Mouse (Mus musculus) heart, adult 2 months (tissue): ENCODE measurements around the gene Ckap4. TPM values are rescaled to one million over a fixed set of nuclear protein-coding genes. Genes with fewer than 3 reads are reported as not detected.

Source experiments
- DNase-seq, 2 experiments: peaks; one replicate each; pipeline ENCODE4 v3.0.0; 2021
- H3K27ac ChIP-seq: fragments of 200-600 bp; 2 replicates; pipeline ENCODE4 v1.8.1; 2022
- H3K27me3 ChIP-seq: fragments of 200-500 bp; 2 replicates; pipeline ENCODE4 v1.6.1; 2012; ENCODE audit warnings: mild to moderate bottlenecking, low read length, inconsistent platforms, mixed read lengths; ENCODE audit not compliant: control insufficient read depth, insufficient read depth
- H3K36me3 ChIP-seq: fragments of 200-500 bp; 2 replicates; pipeline ENCODE4 v1.6.1; 2012; ENCODE audit warnings: low read length, inconsistent platforms; ENCODE audit not compliant: control insufficient read depth, insufficient read depth
- H3K4me1 ChIP-seq: fragments of 200-500 bp; 2 replicates; pipeline ENCODE4 v1.6.1; 2011; ENCODE audit warnings: low read length; ENCODE audit not compliant: control insufficient read depth, insufficient read depth
- H3K4me3 ChIP-seq: fragments of 200-600 bp; 2 replicates; pipeline ENCODE4 v1.8.1; 2022
- H3K79me2 ChIP-seq: fragments of 200-500 bp; replicated peaks from 2 replicates; pipeline ENCODE4 v1.6.1; 2012; ENCODE audit warnings: mild to moderate bottlenecking, inconsistent platforms, low read length, moderate library complexity, mixed read lengths; ENCODE audit not compliant: control insufficient read depth, insufficient read depth
- H3K9ac ChIP-seq: fragments of 200-500 bp; 2 replicates; pipeline ENCODE4 v1.6.1; 2012; ENCODE audit warnings: low read depth, mild to moderate bottlenecking, control low read depth, inconsistent platforms, low read length, mixed read lengths
- CTCF ChIP-seq: fragments of 200-600 bp; IDR thresholded peaks from 2 replicates; pipeline ENCODE4 v1.8.1; 2022; ENCODE audit warnings: antibody characterized with exemption, mild to moderate bottlenecking, moderate library complexity
- EP300 ChIP-seq: fragments of 200-500 bp; IDR thresholded peaks from 2 replicates; pipeline ENCODE4 v1.6.1; 2011; ENCODE audit warnings: low read depth, low read length, control low read depth; ENCODE audit not compliant: insufficient read depth
- POLR2A ChIP-seq: fragments of 200-500 bp; IDR thresholded peaks from 2 replicates; pipeline ENCODE4 v1.6.1; 2011; ENCODE audit warnings: mild to moderate bottlenecking, low read depth, low read length, control low read depth; ENCODE audit not compliant: insufficient read depth
- WGBS: fragments of 180-500 bp; shearing (Covaris S2); methylation state at CpG from one replicate; pipeline ENCODE4 v1.1.7; 2018; 5-methylcytosine and 5-hydroxymethylcytosine counted together
- intact Hi-C: fragments of 180-260 bp; cut with DNase I; formaldehyde crosslinking; loops from one replicate; pipeline ENCODE4 v1.15.1; 2025
- polyA plus RNA-seq: library from polyadenylated mRNA; depleted of rRNA; stranded (reverse); fragments of >200 nt; gene quantifications from 2 replicates; pipeline ENCODE4 v1.2.3, GENCODE M21; 2012; rRNA removed
- total RNA-seq, 2 experiments: library from RNA; stranded (reverse); gene quantifications; 2 replicates each; pipeline ENCODE4 v1.2.3; 2021

The Ckap4 gene
- total and polyA plus RNA-seq, 3 experiments: 17.2 to 31.4 (median 29.9) TPM

DNA sequence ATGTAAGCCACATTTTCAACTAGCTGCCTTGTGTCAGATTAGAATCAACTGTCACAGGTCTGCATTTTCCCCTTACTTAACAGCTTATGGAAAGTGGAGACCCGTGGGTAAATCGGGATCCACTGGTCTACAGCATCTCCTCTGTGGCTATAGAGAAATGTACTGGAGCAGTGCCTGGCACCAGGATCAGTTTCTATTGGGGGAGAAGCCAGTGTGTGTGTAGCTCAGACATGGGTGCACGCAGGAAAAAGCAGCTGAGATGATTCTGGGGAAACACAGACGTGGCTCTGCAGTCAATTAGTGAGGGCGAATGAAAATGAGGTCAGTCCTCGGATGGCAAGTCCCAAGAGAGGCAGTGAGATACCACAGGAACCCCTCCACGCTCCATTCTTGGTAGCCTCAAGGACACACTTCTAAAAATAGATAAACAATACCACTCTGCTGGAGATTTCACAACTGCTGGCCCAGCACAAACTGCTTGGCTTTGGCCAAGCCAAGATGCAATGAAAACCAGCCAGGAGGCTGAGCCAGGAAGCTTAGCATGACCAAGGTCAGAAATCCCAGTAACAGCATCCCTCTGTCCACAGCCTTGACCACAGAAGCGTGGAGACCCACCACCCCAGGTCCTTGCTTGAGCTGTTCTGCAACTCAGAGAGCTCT is 53.1 kb downstream of the Ckap4 start:
- WGBS: 23% methylated on average over 8 of the region's 8 CpGs
- H3K27ac ChIP-seq: peak overlapping the region; percentile 66
- H3K79me2 ChIP-seq: no peaks in the 10 kb centered on the region
- no peaks in the 10 kb centered on the region for H3K27me3 ChIP-seq
- peak; percentile 57 to 74 for DNase-seq
- TF ChIP-seq POLR2A (0 out of 2 replicates have a peak, but pooled peaks have one; percentile 13), CTCF (no peak), EP300 (0 out of 2 replicates have a peak, but pooled peaks have one; percentile 41)
- H3K4me3 ChIP-seq: no peak overlapping the region
- no peak overlapping the region for H3K9ac ChIP-seq
- peaks cover 2% of the 10 kb centered on the region; the same call in 1 of the 2 replicates for H3K4me1 ChIP-seq
- intact Hi-C loops: no loop called here
- H3K36me3 ChIP-seq: no peaks in the 10 kb centered on the region

DNA sequence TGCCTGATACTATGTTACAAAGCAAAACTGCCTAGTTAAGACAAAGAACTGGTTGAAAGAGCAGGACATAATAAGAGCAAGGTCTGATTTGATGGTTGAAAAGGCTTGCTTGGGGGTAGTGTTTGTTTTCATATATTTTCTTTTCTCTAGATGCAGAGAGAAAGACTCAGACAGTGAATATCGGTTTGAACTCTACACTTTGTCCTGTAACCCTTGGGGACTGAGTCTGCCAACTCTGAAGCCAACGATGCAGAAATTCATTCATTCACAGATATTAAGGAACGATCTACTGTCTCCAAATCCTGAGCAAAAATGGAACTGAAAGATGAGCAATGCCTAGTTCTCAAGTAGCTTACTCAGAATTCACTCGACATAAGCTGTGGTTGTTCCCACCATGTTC is 53.7 kb downstream of the Ckap4 start:
- H3K9ac ChIP-seq: no peak overlapping the region
- no peaks in the 10 kb centered on the region for H3K79me2 ChIP-seq
- TF ChIP-seq POLR2A: no peak
- TF ChIP-seq EP300: no peak
- no peak for TF ChIP-seq CTCF
- WGBS: 80% methylated on average over 4 of the region's 4 CpGs
- H3K27ac ChIP-seq: peak overlapping the region; percentile 66
- H3K27me3 ChIP-seq: no peaks in the 10 kb centered on the region
- H3K4me3 ChIP-seq: no peak overlapping the region
- H3K36me3 ChIP-seq: no peaks in the 10 kb centered on the region
- intact Hi-C loops: no loop called here
- DNase-seq: no peak
- H3K4me1 ChIP-seq: peaks cover 2% of the 10 kb centered on the region; the same call in 1 of the 2 replicates

DNA sequence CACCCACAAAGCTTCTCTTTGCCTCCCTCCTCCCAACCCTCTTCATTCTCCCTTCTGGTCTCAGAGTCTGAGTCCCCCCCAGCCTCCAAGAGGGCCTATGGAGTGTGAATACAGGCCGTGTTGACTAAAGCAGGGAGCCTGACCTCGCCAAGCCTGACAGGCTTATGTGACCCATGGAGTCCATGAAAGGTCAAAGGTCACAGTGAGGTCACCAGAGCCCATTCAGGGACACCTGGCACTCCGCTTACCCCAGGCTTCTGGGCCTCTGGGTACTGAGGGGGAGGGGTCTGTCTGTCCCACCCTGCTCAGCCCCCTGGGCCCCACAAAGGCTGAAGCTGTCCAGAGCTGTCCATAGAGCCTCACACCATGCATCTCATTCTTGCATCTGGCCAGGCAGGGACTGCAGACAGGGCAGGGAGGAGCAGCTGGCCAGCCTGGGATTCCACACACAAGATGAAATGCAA is 56.2 kb downstream of the Ckap4 start:
- Histone ChIP-seq H3K36me3 (no peaks in the 10 kb centered on the region), H3K9ac (no peak overlapping the region), H3K27ac (no peak overlapping the region), H3K27me3 (no peaks in the 10 kb centered on the region), H3K4me3 (no peak overlapping the region), H3K4me1 (peaks cover 2% of the 10 kb centered on the region; the same call in 1 of the 2 replicates), H3K79me2 (no peaks in the 10 kb centered on the region)
- 75% methylated on average over 3 of the region's 3 CpGs for WGBS
- intact Hi-C loops: no loop called here
- no peak for TF ChIP-seq CTCF
- no peak for TF ChIP-seq POLR2A
- TF ChIP-seq EP300: no peak
- DNase-seq: no peak

DNA sequence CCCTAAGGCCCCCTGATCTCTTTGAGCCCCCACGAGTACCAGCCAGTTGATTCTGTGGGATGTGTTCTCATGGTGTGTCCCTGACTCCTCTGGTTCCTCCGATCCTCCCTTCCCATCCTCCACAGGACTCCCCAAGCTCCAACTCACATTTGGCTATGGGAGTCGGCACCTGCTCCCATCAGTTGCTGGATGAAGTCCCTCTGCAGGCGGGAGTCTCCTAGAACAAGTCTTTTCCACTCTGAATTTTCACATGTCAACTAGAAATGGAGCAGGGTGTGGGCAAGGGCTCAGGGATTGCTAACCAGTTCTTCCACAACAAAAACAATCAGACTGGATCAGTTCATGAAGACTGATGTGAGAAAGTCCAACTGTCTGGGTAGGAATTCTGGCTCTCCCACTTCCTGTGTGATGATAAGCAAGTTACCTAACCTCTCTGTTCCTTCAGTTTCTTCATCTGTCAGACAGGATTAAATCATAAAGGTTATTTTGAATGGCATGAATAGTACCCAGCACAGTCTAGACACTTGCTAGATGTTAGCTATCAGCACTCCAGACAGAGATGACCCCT is 56.7 kb downstream of the Ckap4 start:
- Histone ChIP-seq H3K9ac (no peak overlapping the region), H3K36me3 (no peaks in the 10 kb centered on the region), H3K27me3 (no peaks in the 10 kb centered on the region), H3K79me2 (no peaks in the 10 kb centered on the region), H3K27ac (no peak overlapping the region), H3K4me1 (peaks cover 2% of the 10 kb centered on the region; the same call in 1 of the 2 replicates), H3K4me3 (no peak overlapping the region)
- TF ChIP-seq POLR2A (no peak), CTCF (no peak), EP300 (no peak)
- no peak for DNase-seq
- 77% methylated on average over 4 of the region's 4 CpGs for WGBS
- intact Hi-C loops: no loop called here

Other genes with a start within 250 kb of the Ckap4 start
- gene Nuak1, start 93.5 kb downstream of the Ckap4 start, total RNA-seq: 10 to 100 TPM; 27.0 to 29.0 TPM
- gene Nuak1, start 93.5 kb downstream of the Ckap4 start, polyA plus RNA-seq: 15.3 and 32.0 TPM in 2 replicates
- gene Tcp11l2, start 42.6 kb upstream of the Ckap4 start, total RNA-seq: 100 to 1,000 TPM; 118 to 157 TPM
- gene Tcp11l2, start 42.6 kb upstream of the Ckap4 start, polyA plus RNA-seq: 129 and 204 TPM in 2 replicates
- 10 to 100 TPM in 1 of 2 experiments, 1 to 10 TPM in 1; 8.9 to 10.9 TPM for gene Polr3b, start 88.2 kb upstream of the Ckap4 start, total RNA-seq
- 3.0 and 5.1 TPM in 2 replicates for gene Polr3b, start 88.2 kb upstream of the Ckap4 start, polyA plus RNA-seq
- under 1 TPM in 1 of 2 experiments, not detected in 1; 0.09 TPM for gene Rfx4, start 222.0 kb upstream of the Ckap4 start, total RNA-seq
- gene Rfx4, start 222.0 kb upstream of the Ckap4 start, polyA plus RNA-seq: 0.06 TPM in 1 of 2 replicates, not detected in the other